Mouse (Mus musculus) cerebellum, postnatal 14 days (tissue): ENCODE data around the gene Nckap5.
A peak's percentile ranks its signal among the peaks of the same experiment; 100 is the strongest.
"Not testable (repeated sequence)": the region's sequence is repeated elsewhere in the genome, so short reads cannot be mapped to it uniquely, and the experiment has no call there.

ENCODE experiments used
- DNase-seq, 2 experiments: peaks; one replicate each; pipeline ENCODE4 v3.0.0; 2021; ENCODE audit warnings: mixed read lengths in 2 of 2

Gene Nckap5

DNA sequence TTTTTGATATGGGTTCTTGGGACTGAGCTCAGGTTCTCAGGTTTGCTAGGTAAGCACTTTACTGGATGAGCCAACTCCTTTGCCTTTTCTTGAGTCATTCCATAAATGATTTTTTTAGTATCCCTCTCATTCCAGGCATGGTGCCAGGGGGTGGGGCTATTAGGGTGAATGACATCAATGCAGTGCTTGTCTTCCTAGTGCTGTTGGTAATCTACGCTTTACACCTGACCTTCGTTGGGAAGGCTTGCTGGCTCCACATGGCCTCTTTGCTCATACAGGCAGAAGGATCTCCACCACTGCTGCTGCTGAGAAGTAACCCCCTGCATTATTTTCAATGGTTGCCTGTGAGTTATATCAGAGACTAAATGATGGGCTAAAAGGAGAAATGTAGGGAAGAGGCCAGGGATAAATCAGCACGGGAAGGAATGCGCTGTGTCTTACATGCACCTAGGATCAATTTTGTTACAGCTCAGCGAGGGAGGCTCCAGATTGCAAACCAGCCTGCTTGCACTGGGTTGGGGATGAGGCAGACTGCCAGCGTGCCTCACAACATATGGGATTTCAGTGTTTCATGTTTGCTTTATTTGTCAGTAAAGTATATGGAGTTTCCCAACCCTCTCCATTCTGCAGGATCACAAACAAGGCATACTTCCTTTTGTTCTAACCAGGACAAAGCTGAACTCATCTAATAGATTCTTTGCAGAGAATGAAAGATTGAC is 676.9 kb downstream of the Nckap5 start:
- peak; percentile 52 to 71 for DNase-seq

DNA sequence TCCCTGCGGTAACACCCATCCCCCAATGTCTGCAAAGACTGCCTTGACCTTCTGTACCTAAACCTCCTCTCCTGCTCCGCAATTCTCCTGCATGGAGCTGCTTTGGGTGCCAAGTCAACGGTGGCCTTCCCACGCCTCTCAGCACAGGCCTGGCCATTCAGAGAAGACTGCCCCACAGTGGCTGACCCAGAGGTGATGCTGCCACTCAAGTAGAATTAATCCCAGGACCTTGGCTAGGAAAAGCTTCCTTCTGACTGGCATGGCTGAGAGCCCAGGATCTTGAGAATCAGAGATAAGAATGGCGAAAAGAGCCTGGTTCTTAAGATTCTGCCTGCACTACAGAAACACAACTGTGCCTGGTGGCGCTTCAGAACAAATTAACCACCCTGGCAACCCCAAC is 678.4 kb downstream of the Nckap5 start:
- peak; percentile 45 to 48 for DNase-seq

DNA sequence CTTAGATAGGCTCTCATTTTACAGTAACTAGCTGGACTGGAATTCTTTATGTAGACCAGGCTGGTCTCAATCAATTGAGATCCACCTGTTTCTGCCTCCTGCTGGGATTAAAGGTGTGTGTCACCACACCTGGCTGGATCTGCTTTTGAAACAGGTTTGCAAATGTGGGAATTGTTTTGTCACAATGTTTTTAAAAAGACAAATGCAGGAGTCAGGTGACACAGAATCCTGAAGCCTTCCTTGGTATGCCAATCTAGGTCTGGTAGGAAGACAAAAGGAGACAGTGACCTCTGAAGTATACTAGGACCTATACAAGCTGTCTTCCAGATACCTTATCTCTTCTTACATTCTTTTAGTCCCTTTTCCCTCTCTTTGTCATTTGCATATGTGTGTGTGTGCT is 680.6 kb downstream of the Nckap5 start:
- DNase-seq, result no peak

DNA sequence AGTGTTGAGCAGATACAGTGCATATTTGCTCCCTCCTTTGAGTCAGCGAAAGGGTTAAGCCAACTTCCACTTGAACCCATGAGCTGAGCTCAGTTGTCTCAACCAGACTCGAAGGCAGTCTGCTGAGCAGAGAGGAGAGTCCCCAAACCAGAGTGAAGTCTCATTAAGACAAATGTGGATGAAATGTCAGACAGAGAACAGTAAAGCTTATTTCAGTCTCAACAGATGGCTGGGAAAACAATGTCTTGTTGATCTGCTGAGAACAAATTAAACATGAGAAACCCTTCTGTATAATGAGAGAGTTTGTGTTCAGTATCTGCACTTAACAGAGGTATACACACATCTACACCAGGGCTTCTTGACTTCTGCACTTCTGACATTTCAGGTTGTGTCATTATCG is 694.9 kb downstream of the Nckap5 start:
- no peak for DNase-seq

DNA sequence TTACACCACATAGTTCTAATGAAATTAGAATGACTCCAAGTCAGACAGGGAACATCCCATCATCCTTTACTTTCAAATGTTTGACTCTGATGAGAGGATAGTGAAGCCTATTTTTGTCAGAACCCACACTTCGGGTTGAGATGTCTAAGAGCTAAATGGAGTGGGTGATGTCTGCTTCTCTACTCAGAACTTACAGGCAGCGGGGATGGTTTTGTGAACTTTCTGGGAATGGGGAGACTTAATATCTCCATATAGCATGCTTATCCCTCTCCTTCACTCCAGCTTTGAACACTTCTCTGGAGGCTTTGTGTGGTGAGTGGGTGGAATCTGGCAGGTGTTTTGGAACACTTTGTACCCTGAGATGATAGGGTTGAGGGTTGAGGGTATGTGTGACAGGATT is 698.3 kb downstream of the Nckap5 start:
- no peak for DNase-seq

DNA sequence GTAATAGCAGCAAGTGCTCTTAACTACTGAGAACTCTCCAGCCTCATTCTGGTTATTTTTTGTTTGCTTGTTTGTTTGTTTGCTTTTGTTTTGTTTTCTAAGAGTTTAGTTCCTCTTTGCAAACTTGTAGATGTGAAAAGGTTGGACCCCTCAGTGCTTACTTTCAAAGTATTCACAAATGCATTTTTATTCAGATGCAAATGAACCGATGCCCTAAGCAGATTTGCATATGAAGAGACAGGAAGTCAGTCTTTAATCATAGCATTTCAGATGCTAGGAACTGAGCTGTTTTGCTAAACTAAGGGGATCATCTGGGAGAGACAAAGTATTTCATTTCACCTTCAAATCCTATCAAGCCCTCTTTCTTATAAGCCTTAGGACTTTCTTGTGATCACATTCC is 701.5 kb downstream of the Nckap5 start:
- DNase-seq, result no peak

DNA sequence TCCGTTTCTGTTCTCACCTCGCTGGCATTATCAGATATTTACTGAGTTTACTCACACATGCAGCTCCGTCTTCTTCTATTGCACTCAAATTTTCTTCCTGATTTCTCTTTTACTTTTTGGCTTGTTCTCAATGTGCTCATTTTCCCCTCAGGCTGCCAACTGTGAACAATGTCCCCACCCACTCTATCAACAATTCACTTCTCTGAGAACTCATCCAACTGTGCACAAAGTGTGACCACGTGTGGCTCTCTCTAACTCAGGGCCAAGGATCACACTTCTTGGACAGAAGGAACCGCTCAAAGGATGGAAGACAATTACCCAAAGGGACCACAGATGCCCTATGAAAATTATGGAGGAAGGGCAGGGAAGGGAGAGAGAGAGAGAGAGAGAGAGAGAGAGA is 707.5 kb downstream of the Nckap5 start:
- no peak for DNase-seq

DNA sequence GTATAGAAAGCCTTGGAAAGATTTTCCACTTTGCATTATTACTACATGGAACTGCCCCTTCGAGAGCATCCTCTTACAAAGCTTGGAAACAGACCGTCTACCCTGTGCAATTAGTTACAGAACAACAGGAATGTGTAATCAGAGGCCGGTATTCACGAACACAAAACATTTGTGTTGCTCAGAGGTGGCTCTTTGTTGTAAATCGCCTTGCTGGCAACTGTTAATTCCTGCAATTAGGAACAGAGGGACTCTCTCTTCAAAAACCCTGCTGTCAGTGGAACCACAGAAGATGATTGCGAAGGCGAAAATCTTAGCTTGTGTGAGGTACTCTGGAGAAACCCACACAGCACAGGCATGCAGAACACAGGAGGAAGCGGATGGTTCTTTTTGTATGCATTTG is 710.1 kb downstream of the Nckap5 start:
- no peak for DNase-seq

DNA sequence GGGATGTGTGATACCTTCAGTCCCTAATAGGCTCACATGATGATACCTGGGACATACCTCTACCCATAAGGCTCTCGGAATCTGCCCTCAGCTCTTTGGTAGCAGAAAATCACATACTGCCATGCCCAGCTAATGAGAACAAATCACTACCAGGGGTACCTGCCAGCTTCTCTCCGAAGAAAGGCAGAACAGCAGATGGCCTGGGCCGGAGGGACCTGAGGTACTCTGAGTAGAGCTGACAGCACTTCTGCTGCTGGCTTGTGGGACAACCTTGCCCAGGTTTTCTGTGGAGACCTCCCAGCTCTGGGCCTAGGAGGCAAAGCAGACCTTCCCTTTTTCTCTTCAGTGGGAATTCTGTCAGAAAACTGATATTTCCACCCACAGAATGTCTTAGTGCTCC is 714.6 kb downstream of the Nckap5 start:
- DNase-seq, result peak; percentile 58 to 61

DNA sequence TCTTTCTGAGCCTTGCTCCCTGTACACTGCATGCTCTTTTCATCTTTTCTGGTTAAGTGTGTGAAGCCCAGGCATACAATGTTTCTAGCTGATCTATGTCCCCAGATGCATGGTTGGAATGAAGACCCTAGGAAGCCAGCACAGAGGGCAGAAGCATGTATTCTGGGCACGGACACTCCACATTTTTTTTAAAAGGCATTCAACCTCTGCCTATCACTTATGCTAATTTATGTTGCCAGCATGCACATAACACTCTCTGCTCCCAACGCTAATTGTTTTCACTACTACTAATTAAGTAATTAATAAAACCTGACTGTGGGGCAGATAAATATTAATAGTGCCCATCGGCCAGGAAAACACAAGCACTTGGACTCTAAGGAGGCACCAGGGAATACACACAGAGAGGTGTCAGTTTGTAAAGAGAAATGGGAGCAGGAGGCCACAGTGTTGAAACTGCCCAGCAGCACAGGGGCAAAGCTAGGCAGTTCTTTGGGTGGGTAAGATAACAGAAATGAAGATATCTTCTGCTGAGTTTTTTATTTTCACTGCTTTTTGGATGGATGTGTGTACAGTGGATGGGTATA is 724.8 kb downstream of the Nckap5 start:
- DNase-seq, result no peak

DNA sequence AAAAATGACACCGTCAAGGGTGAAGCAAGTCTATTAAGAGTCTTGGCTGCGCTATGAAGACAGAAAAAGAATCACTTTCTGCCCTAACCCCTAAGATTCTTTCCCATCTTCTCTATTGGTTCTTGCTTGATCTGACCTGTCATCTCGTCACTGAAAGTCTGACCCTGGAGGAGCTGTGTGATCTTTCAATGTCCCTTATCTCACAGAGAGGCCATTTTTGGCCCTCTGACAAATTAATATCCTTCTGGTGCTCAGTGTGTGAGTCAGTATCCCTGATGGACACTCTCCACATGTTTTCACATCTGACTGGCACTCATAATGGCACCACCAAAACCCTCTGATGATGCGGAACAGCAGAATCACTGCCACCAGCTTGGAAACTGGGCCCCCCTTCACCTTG is 736.3 kb downstream of the Nckap5 start:
- DNase-seq, result no peak

DNA sequence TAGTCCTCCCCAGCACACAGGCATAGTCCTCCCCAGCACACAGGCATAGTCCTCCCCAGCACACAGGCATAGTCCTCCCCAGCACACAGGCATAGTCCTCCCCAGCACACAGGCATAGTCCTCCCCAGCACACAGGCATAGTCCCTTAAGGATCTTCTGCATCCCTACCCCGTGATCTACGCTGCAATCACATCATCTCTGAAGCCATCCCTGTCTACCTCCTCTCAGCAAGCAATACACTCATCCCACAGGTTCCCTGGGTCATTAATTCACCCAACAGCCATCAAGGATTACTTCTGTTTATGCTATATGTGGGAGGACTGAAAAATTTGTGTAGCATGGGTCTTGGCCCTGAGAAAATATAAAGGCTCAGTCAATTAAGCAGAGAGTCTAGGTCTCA is 738.6 kb downstream of the Nckap5 start:
- not testable (repeated sequence) for DNase-seq

DNA sequence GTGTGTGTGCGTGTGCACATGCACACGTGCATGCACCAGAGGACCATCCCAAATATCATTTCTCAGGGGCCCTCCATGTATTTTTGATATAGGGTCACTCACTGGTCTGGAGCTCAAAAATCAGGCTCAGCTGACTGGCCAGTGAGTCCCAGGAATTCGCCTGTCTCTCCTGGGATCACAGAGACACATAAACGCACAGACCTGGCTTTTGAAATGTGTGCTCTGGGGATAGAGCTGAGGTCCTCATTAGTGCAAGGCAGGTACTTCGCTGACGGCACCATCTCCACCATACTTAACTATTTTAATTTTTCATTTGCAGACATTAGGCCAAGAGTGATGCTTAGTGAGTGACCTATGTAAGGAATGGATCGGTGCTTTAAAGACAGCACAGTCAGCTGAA is 743.4 kb downstream of the Nckap5 start:
- DNase-seq, result no peak

DNA sequence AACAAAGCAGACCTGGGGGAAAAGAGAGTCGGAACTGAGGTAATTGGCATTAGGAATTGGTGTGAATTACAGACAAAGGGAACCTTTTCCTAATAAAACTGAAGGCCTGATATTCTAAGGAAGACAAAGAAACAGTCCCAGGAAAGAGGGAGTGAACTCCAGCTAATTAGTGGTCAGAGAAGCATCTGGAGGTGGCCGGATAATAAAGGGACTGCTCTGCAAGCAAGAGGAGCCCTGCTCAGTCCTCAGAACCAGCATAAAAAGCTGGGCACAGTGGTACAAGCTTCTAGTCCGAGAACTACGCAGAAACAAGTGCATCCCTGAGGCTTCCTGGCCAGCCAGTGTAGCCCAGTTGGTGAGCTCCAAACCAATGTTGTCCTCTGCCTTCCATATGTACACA is 754.3 kb downstream of the Nckap5 start:
- DNase-seq, result no peak

DNA sequence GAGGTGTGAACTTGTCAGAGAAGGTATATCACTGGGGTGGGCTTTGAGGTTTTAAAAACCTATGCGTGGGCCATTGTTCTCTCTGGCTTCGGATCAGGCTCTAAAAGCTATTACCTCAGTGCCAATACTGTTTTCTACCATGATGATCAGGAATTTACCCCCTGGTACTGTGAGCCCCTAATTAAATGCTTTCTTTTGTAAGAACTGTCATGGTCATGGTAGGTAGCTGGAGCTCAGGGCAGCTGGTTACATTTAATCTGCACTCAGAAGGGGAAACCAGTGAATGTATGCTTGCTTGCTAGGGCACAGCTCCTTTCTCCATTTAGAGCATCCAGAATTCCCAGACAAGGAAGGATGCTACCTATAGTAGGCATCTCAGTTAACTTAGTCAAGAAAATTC is 759.7 kb downstream of the Nckap5 start:
- no peak for DNase-seq

DNA sequence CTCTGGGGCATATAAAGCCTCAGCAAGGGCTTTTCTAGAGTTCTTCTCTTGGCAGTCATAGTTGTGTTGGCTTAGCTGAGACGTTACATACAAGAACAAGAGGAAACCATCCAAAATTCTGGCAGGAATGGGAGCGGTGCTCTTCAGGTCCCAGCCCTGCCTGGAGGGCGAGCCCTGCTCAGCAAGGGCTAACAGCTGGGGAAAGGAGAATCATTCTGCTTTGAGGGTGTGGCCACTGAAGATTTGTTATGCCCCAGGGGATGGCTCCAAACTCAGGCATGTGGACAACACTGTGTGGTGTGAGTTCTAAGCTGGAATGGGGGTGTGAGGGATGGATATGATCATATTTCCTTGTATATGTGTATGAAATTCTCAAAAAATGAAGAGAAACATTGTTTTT is 779.1 kb downstream of the Nckap5 start:
- no peak for DNase-seq

DNA sequence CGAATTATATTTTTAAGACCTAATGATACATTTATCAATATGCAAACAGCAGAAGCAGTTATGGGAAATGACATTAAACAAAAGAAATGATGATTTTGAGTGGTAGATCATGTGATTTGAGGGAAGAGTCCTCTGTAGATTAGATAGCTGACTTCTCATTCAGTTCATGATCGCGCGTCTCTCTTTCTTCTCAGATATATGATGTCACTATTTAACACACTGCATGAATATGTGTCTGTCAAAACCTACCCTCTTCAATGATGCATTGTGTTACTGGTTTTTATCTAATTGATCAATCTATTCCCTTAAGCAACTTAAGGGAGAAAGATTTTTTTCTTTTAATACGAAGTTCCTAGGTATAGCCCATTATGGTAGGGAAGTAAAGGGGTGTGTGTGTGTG is 787.7 kb downstream of the Nckap5 start:
- DNase-seq, result no peak

DNA sequence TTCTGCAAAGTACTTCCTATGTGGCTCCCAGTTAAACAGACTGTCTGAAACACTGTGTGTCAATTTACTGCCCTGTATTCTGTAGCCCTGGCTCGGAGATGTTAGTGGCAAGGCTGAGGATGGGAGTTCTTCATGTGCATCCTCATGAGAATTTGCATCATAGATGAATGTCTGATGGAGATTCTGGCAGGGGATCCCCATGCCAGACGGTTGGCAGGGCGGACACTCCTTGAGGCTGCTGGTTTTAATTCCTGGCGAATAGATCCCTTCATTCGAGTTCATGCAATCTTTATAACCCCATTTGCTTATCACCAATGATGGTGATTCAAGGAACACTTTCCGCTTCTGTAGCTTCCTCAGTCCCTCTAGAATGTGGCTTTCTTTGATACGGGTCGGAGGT is 803.1 kb downstream of the Nckap5 start:
- peak; percentile 48 to 52 for DNase-seq

DNA sequence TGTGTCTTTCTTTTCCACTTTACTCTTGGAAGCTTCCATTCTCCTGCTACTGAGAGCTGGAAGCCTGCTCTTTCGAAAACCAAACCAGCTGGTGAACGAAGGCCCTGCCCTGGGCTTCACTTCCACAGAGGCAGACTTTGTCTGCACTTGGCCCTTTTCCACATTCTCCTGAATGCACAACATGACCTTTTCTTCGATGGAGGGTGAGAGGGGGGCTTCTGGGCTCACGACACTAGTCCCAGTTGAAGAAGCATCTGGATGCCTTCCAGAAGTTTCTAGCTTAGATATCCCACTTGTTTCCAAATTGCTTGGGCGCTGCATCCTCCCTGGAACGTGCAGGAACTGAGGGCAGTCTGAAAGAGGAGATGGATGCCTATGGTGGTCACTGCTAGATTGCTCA is 806.1 kb downstream of the Nckap5 start:
- peak; percentile 9 to 11 for DNase-seq

DNA sequence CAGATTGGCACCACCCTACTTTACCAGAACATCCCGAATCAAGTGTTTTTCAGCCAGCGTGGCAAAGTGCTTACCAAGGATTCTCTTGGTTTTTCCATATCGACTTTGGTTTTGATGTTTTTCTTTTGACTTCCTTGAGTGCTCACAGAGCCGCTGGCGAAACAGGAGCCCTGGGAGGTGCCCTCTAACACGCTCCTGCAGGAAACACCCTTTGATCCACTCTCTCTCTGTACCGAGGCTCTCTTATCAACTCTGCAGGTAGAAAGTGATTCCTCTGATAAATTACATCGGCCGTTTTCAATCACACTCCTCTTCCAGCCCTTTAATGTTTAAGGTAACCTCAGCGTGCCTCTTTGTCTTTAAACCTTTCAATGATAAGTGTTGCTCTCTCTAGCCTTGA is 807.6 kb downstream of the Nckap5 start:
- DNase-seq, result no peak

DNA sequence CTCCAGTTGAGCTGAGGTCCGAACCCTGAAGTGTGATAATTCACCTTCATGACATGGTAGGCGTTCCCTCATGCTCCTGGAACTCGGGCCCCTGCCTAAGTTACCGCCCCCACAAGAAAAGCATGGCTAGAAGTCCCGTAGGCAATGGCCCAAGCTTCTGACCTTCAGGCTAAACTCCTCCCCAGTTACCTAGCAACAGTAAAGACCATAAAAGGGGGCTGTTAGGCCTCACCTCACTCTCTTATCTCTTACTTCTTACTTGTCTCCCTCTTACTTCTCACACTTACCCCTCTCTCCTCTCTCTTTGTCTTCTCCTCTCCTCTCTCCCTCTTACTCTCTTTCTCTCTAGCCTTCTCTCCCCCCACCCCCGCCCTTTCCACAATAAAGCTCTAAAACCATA is 811.9 kb downstream of the Nckap5 start:
- not testable (repeated sequence) for DNase-seq

DNA sequence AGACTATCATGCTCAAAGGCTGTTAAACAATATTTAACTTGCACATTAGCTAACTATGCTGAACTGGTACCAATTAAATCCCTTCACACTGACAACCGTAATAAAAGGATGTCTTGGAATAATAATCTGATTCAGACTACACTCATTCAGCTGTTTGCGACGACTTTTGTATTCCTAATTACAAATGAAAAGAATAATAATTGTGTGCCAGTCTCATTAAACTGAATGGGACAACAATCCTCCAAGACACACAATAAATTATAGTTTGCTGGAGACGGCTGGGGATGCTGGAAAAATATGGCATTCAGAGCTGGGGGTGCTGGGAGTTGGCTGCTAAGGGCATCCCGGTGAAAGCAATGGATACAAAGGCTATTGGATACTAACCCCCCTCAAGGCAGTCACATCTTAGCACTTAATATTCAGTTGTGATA is 818.9 kb downstream of the Nckap5 start:
- no peak for DNase-seq

DNA sequence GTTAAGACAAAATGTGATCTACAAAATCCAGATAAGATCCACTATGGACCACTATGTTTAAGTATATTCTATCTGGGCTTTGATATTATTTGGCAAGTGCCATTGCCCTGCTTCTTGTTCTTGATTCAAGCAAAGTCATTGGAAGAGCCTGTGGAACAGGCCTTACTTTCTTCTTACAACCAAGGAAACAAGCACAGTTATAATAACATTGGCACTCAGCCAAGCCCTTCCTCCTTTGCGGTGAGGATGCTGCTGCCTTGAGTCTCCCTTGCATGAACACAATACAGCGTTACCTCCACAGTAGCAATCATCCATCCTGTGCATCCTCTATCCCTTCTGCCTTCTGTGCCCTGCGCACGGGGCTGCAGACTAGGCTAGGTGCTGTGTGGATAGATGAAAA is 823.0 kb downstream of the Nckap5 start:
- no peak for DNase-seq

DNA sequence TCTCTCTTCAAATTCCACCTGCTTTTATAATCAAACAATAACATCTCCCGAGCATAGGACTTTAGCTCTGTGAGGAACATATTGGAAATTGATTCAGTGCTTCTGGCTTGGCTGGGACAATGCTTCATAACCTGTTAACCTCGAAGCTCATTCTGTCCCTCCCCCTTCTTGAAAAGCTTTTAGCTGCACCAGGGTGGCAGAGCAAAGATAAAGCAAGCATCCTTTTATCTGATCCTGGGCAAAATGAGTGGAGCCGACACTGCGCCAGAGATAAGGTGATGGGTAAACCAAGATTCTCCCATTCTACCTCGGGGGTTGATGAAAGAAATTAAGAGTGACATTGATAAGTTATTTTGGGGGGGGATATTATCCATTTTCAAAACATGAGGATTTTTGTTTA is 824.9 kb downstream of the Nckap5 start:
- no peak for DNase-seq

DNA sequence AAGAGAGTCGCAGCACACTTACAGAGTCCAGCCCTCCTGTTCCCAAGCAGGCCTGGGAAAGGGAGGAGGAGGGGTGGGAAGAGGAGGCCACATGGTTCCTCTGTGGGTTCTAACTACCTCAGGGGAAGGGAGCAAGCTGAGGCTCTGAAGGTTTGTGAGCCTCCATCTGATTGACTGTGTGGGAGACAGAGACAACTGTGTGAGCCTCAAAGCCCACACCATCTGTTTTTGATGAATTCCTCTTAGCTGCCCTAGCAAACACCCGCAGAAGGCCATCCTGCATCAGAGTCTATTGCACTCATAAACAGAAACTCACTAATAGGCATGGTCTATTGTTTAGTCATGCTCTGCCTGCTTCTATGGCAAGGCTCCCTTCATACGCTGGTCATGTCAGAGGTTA is 834.1 kb downstream of the Nckap5 start:
- no peak for DNase-seq
